Mouse (Mus musculus) hindbrain, embryonic 14.5 days (tissue): ENCODE results near the gene Olfr146. TPM values are rescaled to one million over a fixed set of nuclear protein-coding genes. Genes with fewer than 3 reads are reported as not detected.

ENCODE experiments used
- ATAC-seq: fragments of 200-750 bp; cut with Nextera tagmentation; 2 replicates; pipeline ENCODE4 v1.8.0; 2017; ENCODE audit warnings: moderate number of reproducible peaks, mild to moderate bottlenecking, moderate TSS enrichment, moderate library complexity; ENCODE audit not compliant: low FRiP score
- DNase-seq: peaks from one replicate; pipeline ENCODE4 v3.0.0-alpha.2; 2015; ENCODE audit warnings: low spot score
- H3K27ac ChIP-seq: fragments of 300-500 bp; sonication (generic); 2 replicates; pipeline ENCODE4 v1.5.1; 2014; ENCODE audit warnings: mild to moderate bottlenecking, moderate library complexity
- H3K27me3 ChIP-seq: fragments of 300-500 bp; sonication (generic); 2 replicates; pipeline ENCODE4 v1.6.1; 2014; ENCODE audit warnings: mild to moderate bottlenecking, low read length, mixed read lengths; ENCODE audit not compliant: control insufficient read depth, insufficient read depth
- H3K36me3 ChIP-seq: fragments of 300-500 bp; sonication (generic); replicated peaks from 2 replicates; pipeline ENCODE4 v1.6.1; 2014; ENCODE audit not compliant: control insufficient read depth, insufficient read depth
- H3K4me1 ChIP-seq: fragments of 300-500 bp; sonication (generic); replicated peaks from 2 replicates; pipeline ENCODE4 v1.6.1; 2014; ENCODE audit warnings: antibody characterized with exemption, low read length, mixed read lengths; ENCODE audit not compliant: control insufficient read depth, insufficient read depth
- H3K4me2 ChIP-seq: fragments of 300-500 bp; sonication (generic); replicated peaks from 2 replicates; pipeline ENCODE4 v1.6.1; 2014; ENCODE audit warnings: mild to moderate bottlenecking, moderate library complexity
- H3K4me3 ChIP-seq: fragments of 300-500 bp; sonication (generic); replicated peaks from 2 replicates; pipeline ENCODE4 v1.5.1; 2014; ENCODE audit warnings: mild to moderate bottlenecking, low read length
- H3K9ac ChIP-seq: fragments of 300-500 bp; sonication (generic); 2 replicates; pipeline ENCODE4 v1.6.1; 2014
- H3K9me3 ChIP-seq: fragments of 300-500 bp; sonication (generic); 2 replicates; pipeline ENCODE4 v1.6.1; 2016; ENCODE audit warnings: low read length; ENCODE audit not compliant: control insufficient read depth
- WGBS: fragments of 180-500 bp; shearing (Covaris S2); extraction: QIAGEN DNeasy Blood & Tissue Kit; methylation state at CpG from one replicate; pipeline ENCODE4 v1.1.7; 2014; 5-methylcytosine and 5-hydroxymethylcytosine counted together
- microRNA-seq: library from miRNA; unstranded; fragments of <30 nt; microRNA quantifications from one replicate; pipeline ENCODE4, GENCODE M21; 2016
- polyA plus RNA-seq: library from polyadenylated mRNA; unstranded; fragments of >200 nt; fragmentation: Nextera tagmentation; extraction: Ambion mirVana; gene quantifications from 2 replicates; pipeline ENCODE4 v1.2.1, GENCODE M21; 2014

The Olfr146 gene
- not detected in 2 replicates for polyA plus RNA-seq

DNA sequence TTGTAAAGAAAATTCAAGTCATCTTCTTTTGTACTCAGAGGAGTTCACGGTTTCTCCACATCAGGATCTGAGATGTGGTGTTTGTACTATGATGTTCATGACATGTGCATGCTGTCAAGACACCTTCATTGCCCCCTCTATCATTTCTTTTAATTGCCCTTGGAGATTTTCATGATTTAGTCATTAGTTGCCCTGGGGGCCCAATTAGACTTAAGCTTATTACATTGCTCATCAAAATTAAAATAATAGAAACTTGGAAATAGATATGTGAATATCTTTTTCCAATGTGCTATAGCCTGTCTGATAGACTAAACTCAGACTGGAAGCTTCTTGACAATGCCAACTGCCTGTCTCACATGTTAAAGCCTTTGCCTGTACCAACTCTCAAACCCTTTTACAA is at the start of gene Olfr146:
Gene Olfr146 (minus strand): TSS at position 101 of the 400 bp plus-strand sequence.
- no peaks in the 10 kb centered on the region for H3K9me3 ChIP-seq
- H3K4me1 ChIP-seq: no peaks in the 10 kb centered on the region
- H3K27ac ChIP-seq: no peak within 1 kb of the TSS
- no peak within 1 kb of the TSS for H3K9ac ChIP-seq
- 77% methylated on average over 1 of the region's 1 CpGs for WGBS
- no peak within 1 kb of the TSS for H3K4me3 ChIP-seq
- H3K27me3 ChIP-seq: no peaks in the 10 kb centered on the region
- no peak for DNase-seq
- no peak within 1 kb of the TSS for H3K4me2 ChIP-seq
- no peaks in the 10 kb centered on the region for H3K36me3 ChIP-seq
- no peak for ATAC-seq

DNA sequence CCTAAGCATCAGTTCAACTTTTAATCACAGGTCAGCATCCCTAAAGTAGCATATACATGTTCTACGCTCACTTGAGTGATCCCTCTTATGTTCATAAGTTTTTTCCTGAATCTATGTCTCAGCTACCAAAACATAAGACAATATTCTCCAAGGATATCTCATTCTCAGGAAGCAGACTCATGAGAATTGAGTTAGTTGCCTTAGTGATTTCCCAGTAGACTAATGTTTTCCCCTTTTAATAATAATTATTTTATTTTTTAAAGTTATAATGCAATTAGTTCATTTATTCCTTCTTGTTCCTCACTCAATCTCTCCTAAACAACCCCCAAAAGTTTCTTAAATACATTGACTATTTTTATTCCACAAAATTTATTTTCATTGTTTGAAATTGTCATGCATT is 41.7 kb upstream of the Olfr146 start, which contains the start of gene Olfr937:
Gene Olfr937 (minus strand): TSS at position 101 of the 400 bp plus-strand sequence.
- Histone ChIP-seq H3K4me1 (no peaks in the 10 kb centered on the region), H3K27me3 (no peaks in the 10 kb centered on the region), H3K9me3 (no peaks in the 10 kb centered on the region), H3K36me3 (no peaks in the 10 kb centered on the region), H3K9ac (no peak within 1 kb of the TSS), H3K4me3 (no peak within 1 kb of the TSS), H3K4me2 (no peak within 1 kb of the TSS), H3K27ac (no peak within 1 kb of the TSS)
- no peak for DNase-seq
- no peak for ATAC-seq
- WGBS: 86% methylated on average over 1 of the region's 1 CpGs

GRCm38 (mm10) chr9:38999583-38999982 is 23.6 kb downstream of the Olfr146 start, which contains the start of gene Olfr935:
Gene Olfr935 (minus strand): TSS chr9:38999683.
- H3K4me1 ChIP-seq: no peaks in the 10 kb centered on the region
- H3K36me3 ChIP-seq: no peaks in the 10 kb centered on the region
- H3K27me3 ChIP-seq: no peaks in the 10 kb centered on the region
- H3K9me3 ChIP-seq: no peaks in the 10 kb centered on the region
- no peak within 1 kb of the TSS for H3K4me3 ChIP-seq
- no peak within 1 kb of the TSS for H3K27ac ChIP-seq
- DNase-seq: no peak
- ATAC-seq: no peak
- H3K9ac ChIP-seq: no peak within 1 kb of the TSS
- H3K4me2 ChIP-seq: no peak within 1 kb of the TSS
- WGBS: 86% methylated on average over 2 of the region's 2 CpGs

GRCm38 (mm10) chr9:38988215-38988614 is 35.0 kb downstream of the Olfr146 start, which contains the start of gene Olfr934:
Gene Olfr934 (minus strand): TSS chr9:38988315.
- 94% methylated on average over 2 of the region's 2 CpGs for WGBS
- Histone ChIP-seq H3K36me3 (no peaks in the 10 kb centered on the region), H3K4me2 (no peak within 1 kb of the TSS), H3K27me3 (no peaks in the 10 kb centered on the region), H3K4me1 (no peaks in the 10 kb centered on the region), H3K9ac (no peak within 1 kb of the TSS), H3K4me3 (no peak within 1 kb of the TSS), H3K27ac (no peak within 1 kb of the TSS), H3K9me3 (no peaks in the 10 kb centered on the region)
- no peak for DNase-seq
- no peak for ATAC-seq

DNA sequence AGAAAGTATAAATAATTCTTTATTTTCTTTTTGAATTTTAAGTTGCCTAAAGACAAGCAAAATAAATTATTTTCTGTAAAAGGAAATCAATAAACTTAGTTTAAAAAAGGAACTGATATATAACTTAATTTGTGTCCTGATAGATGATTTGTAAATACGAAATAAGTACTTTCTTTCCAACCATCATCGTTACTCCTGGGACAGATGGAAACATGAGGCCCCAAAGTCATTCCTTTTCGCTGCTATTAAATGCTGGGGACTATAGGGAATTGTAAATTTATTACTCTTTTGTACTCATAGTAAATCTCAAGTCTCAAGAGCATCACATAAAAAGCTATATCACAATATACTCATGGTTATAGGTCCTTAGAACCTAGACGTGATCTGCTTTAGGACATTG is 51.2 kb downstream of the Olfr146 start, which contains the start of gene Olfr933:
Gene Olfr933 (plus strand): TSS at position 301 of the 400 bp plus-strand sequence.
- H3K9ac ChIP-seq: no peak within 1 kb of the TSS
- ATAC-seq: no peak
- DNase-seq: no peak
- no peaks in the 10 kb centered on the region for H3K9me3 ChIP-seq
- H3K27me3 ChIP-seq: no peaks in the 10 kb centered on the region
- H3K4me1 ChIP-seq: no peaks in the 10 kb centered on the region
- no peak within 1 kb of the TSS for H3K4me2 ChIP-seq
- H3K27ac ChIP-seq: no peak within 1 kb of the TSS
- 77% methylated on average over 4 of the region's 4 CpGs for whole genome bisulfite sequencing
- H3K4me3 ChIP-seq: no peak within 1 kb of the TSS
- H3K36me3 ChIP-seq: no peaks in the 10 kb centered on the region

Small RNAs within 50 kb of the gene (microRNA-seq; reads per million reads assigned to microRNA genes)
- gene Gm25529: not detected

Other genes starting within 250 kb of the Olfr146 start
- gene Olfr922, start 208.8 kb downstream of the Olfr146 start, polyA plus RNA-seq: not detected in 2 replicates
- not detected in 2 replicates for gene Olfr923, start 196.8 kb downstream of the Olfr146 start, polyA plus RNA-seq
- gene Olfr924, start 178.9 kb downstream of the Olfr146 start, polyA plus RNA-seq: not detected in 2 replicates
- not detected in 2 replicates for gene Olfr26, start 168.3 kb downstream of the Olfr146 start, polyA plus RNA-seq
- gene Olfr926, start 146.3 kb downstream of the Olfr146 start, polyA plus RNA-seq: not detected in 2 replicates
- not detected in 2 replicates for gene Olfr930, start 93.6 kb downstream of the Olfr146 start, polyA plus RNA-seq
- not detected in 2 replicates for gene Olfr933, start 51.1 kb downstream of the Olfr146 start, polyA plus RNA-seq
- gene Olfr934, start 35.1 kb downstream of the Olfr146 start, polyA plus RNA-seq: not detected in 2 replicates
- gene Olfr935, start 23.7 kb downstream of the Olfr146 start, polyA plus RNA-seq: not detected in 2 replicates
- not detected in 2 replicates for gene Olfr937, start 41.6 kb upstream of the Olfr146 start, polyA plus RNA-seq
- gene Olfr938, start 55.5 kb upstream of the Olfr146 start, polyA plus RNA-seq: not detected in 2 replicates
- not detected in 2 replicates for gene Olfr27, start 104.8 kb upstream of the Olfr146 start, polyA plus RNA-seq
- gene Olfr943, start 142.9 kb upstream of the Olfr146 start, polyA plus RNA-seq: not detected in 2 replicates
- not detected in 2 replicates for gene Olfr944, start 178.5 kb upstream of the Olfr146 start, polyA plus RNA-seq
- gene Olfr1537, start 226.6 kb upstream of the Olfr146 start, polyA plus RNA-seq: not detected in 2 replicates